Mouse (Mus musculus): ENCODE measurements around the gene Snx21. TPM values are rescaled to one million over a fixed set of nuclear protein-coding genes. Genes with fewer than 3 reads are reported as not detected.
A peak's percentile ranks its signal among the peaks of the same experiment; 100 is the strongest.

Snx21 gene
- polyA plus RNA-seq, 1 experiment from 2014 or later, result 10.4 TPM

- Histone ChIP-seq H3K27ac (ENCODE audit: low read depth, low read length) (no peak overlapping the region), H3K36me3 (ENCODE audit: control insufficient read depth, insufficient read depth, low read length) (peaks cover 20% of the 10 kb centered on the region; the same call in 1 of the 2 replicates), H3K9me3 (ENCODE audit: control insufficient read depth, low read length) (no peaks in the 10 kb centered on the region), H3K4me3 (ENCODE audit: low read depth, low read length) (no peak overlapping the region), H3K4me1 (ENCODE audit: control insufficient read depth, insufficient read depth, low read length) (peaks cover 7% of the 10 kb centered on the region), H3K27me3 (ENCODE audit: control insufficient read depth, insufficient read depth, low read length) (no peaks in the 10 kb centered on the region), H3K9ac (ENCODE audit: low read length) (no peak overlapping the region), H3K4me2 (no peak overlapping the region)
- ATAC-seq (ENCODE audit: low FRiP score) (no peak), DNase-seq (ENCODE audit: low spot score, missing footprints) (no peak)
- WGBS, result 75% methylated on average over 3 of the region's 3 CpGs
Observed at GRCm38 (mm10) chr2:164765841-164766240, 19.8 kb upstream of the Snx21 start.

DNA sequence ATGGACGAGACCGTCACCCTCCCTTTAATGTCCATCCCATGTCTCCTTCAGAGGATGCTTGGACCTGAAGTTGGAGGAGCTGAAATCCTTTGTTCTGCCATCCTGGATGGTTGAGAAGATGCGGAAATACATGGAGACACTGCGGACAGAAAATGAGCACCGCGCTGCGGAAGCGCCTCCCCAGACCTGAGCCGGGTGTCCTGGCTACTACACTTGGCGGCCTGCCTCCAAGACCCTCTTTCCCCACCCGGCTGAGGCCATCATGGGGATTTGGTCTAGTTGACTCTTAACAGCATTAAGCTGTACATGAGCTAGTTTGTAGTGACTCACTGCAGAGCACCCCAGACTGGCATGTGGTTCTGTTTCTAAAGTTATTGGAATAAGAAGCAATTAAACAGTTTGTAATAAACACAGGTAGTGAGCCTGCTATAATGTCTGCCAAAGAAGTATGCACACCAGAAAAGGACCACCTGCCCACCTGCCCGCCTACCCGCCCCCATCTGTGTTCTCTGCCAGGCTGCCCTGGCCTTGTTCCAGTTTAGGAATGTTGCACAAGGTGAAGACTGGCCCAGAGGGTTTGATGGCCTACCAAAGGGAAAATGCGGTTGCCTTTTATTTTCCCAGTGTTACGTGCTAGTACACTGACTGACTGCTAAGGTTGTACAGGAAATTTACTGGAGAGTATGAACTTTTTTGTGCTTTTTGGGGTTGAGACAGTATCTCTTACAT, 17.6 kb upstream of the Snx21 start:
- ATAC-seq (ENCODE audit: low FRiP score) (no peak), DNase-seq (ENCODE audit: low spot score, missing footprints) (no peak)
- Histone ChIP-seq H3K9me3 (ENCODE audit: control insufficient read depth, low read length) (no peaks in the 10 kb centered on the region), H3K27me3 (ENCODE audit: control insufficient read depth, insufficient read depth, low read length) (no peaks in the 10 kb centered on the region), H3K9ac (ENCODE audit: low read length) (no peak overlapping the region), H3K36me3 (ENCODE audit: control insufficient read depth, insufficient read depth, low read length) (peaks cover 24% of the 10 kb centered on the region), H3K4me3 (ENCODE audit: low read depth, low read length) (no peak overlapping the region), H3K4me2 (no peak overlapping the region), H3K4me1 (ENCODE audit: control insufficient read depth, insufficient read depth, low read length) (peaks cover 20% of the 10 kb centered on the region), H3K27ac (ENCODE audit: low read depth, low read length) (no peak overlapping the region)
- 96% methylated on average over 15 of the region's 15 CpGs for WGBS

- peak within 1 kb of the TSS; percentile 94 for H3K9ac ChIP-seq (ENCODE audit: low read length)
- DNase-seq (ENCODE audit: low spot score, missing footprints) (peak; percentile 99), ATAC-seq (ENCODE audit: low FRiP score) (peak; percentile 99)
- peak within 1 kb of the TSS; percentile 83 for H3K4me2 ChIP-seq
- 3% methylated on average over 53 of the region's 53 CpGs for WGBS
- H3K9me3 ChIP-seq (ENCODE audit: control insufficient read depth, low read length), result no peaks in the 10 kb centered on the region
- H3K27ac ChIP-seq (ENCODE audit: low read depth, low read length), result peak within 1 kb of the TSS; percentile 2; the same call in 1 of the 2 replicates
- H3K4me3 ChIP-seq (ENCODE audit: low read depth, low read length), result peak within 1 kb of the TSS; percentile 96
- peaks cover 20% of the 10 kb centered on the region for H3K4me1 ChIP-seq (ENCODE audit: control insufficient read depth, insufficient read depth, low read length)
- H3K27me3 ChIP-seq (ENCODE audit: control insufficient read depth, insufficient read depth, low read length), result no peaks in the 10 kb centered on the region
- peaks cover 24% of the 10 kb centered on the region for H3K36me3 ChIP-seq (ENCODE audit: control insufficient read depth, insufficient read depth, low read length)
Observed at GRCm38 (mm10) chr2:164769258-164770037, 16.2 kb upstream of the Snx21 start, which contains the start of gene Ube2c. Gene Ube2c, plus strand, starts transcription at chr2:164769898.

GRCm38 (mm10) chr2:164770279-164770678, 15.3 kb upstream of the Snx21 start:
- DNase-seq (ENCODE audit: low spot score, missing footprints), result peak; percentile 91
- no peak for ATAC-seq (ENCODE audit: low FRiP score)
- Histone ChIP-seq H3K4me1 (ENCODE audit: control insufficient read depth, insufficient read depth, low read length) (peaks cover 20% of the 10 kb centered on the region), H3K27ac (ENCODE audit: low read depth, low read length) (no peak overlapping the region; the same call in 1 of the 2 replicates), H3K4me2 (peak overlapping the region; percentile 83), H3K27me3 (ENCODE audit: control insufficient read depth, insufficient read depth, low read length) (no peaks in the 10 kb centered on the region), H3K4me3 (ENCODE audit: low read depth, low read length) (peak overlapping the region; percentile 96), H3K9me3 (ENCODE audit: control insufficient read depth, low read length) (no peaks in the 10 kb centered on the region), H3K9ac (ENCODE audit: low read length) (peak overlapping the region; percentile 94), H3K36me3 (ENCODE audit: control insufficient read depth, insufficient read depth, low read length) (peaks cover 22% of the 10 kb centered on the region)
- 6% methylated on average over 15 of the region's 15 CpGs for WGBS

- Histone ChIP-seq H3K27me3 (ENCODE audit: control insufficient read depth, insufficient read depth, low read length) (no peaks in the 10 kb centered on the region), H3K4me1 (ENCODE audit: control insufficient read depth, insufficient read depth, low read length) (peaks cover 20% of the 10 kb centered on the region), H3K27ac (ENCODE audit: low read depth, low read length) (no peak overlapping the region), H3K36me3 (ENCODE audit: control insufficient read depth, insufficient read depth, low read length) (peaks cover 19% of the 10 kb centered on the region), H3K4me2 (peak overlapping the region; percentile 83), H3K9ac (ENCODE audit: low read length) (peak overlapping the region; percentile 94), H3K4me3 (ENCODE audit: low read depth, low read length) (peak overlapping the region; percentile 96), H3K9me3 (ENCODE audit: control insufficient read depth, low read length) (no peaks in the 10 kb centered on the region)
- ATAC-seq (ENCODE audit: low FRiP score) (no peak), DNase-seq (ENCODE audit: low spot score, missing footprints) (no peak)
- WGBS, result 88% methylated on average over 8 of the region's 8 CpGs
Observed at GRCm38 (mm10) chr2:164771123-164771522, 14.5 kb upstream of the Snx21 start.

DNA sequence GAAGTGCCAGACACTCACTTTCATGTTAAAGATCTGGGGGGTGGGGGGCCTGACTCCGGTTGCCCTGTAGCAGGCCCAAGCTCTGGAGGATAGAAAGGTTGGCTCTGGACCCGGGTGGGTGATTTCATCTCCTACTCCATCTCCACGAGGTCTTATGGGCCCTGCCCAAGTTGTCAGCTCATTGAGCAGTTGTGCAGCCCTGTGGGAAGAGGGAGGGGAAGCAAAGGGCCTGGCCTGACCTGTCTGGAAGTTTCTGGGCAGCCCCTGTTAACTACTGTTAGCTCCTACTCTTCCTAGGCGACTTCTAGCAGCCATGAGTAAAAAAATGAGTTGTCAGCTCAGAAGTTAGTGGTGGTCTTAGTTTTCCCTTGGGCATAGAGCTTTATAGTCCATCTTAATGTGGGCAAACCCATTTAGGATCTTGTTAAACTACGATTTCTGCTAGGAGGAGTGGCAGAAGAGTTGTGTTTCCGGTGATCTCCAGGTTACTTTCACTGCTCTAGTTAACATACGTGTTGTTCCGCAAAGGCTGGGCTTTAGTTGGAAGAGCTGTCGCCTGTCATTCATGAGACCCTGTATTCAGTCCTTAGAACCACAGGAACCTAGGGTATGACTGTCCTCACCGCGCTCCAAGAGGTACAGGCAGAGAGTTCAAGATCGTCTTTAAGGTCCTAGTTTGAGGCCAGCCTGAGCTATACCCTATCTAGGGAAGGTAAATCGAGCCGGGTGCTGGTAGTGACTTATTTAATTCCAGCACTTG, 12.2 kb upstream of the Snx21 start:
- no peak overlapping the region for H3K9ac ChIP-seq (ENCODE audit: low read length)
- H3K36me3 ChIP-seq (ENCODE audit: control insufficient read depth, insufficient read depth, low read length), result peaks cover 12% of the 10 kb centered on the region
- WGBS, result 77% methylated on average over 14 of the region's 14 CpGs
- no peak for ATAC-seq (ENCODE audit: low FRiP score)
- H3K4me3 ChIP-seq (ENCODE audit: low read depth, low read length), result no peak overlapping the region
- peaks cover 20% of the 10 kb centered on the region for H3K4me1 ChIP-seq (ENCODE audit: control insufficient read depth, insufficient read depth, low read length)
- H3K4me2 ChIP-seq, result no peak overlapping the region
- no peak for DNase-seq (ENCODE audit: low spot score, missing footprints)
- H3K9me3 ChIP-seq (ENCODE audit: control insufficient read depth, low read length), result no peaks in the 10 kb centered on the region
- no peaks in the 10 kb centered on the region for H3K27me3 ChIP-seq (ENCODE audit: control insufficient read depth, insufficient read depth, low read length)
- H3K27ac ChIP-seq (ENCODE audit: low read depth, low read length), result no peak overlapping the region

GRCm38 (mm10) chr2:164773989-164774364, 11.6 kb upstream of the Snx21 start:
- no peak overlapping the region for H3K9ac ChIP-seq (ENCODE audit: low read length)
- no peaks in the 10 kb centered on the region for H3K27me3 ChIP-seq (ENCODE audit: control insufficient read depth, insufficient read depth, low read length)
- peaks cover 12% of the 10 kb centered on the region for H3K36me3 ChIP-seq (ENCODE audit: control insufficient read depth, insufficient read depth, low read length)
- no peaks in the 10 kb centered on the region for H3K9me3 ChIP-seq (ENCODE audit: control insufficient read depth, low read length)
- H3K27ac ChIP-seq (ENCODE audit: low read depth, low read length), result no peak overlapping the region
- DNase-seq (ENCODE audit: low spot score, missing footprints) (no peak), ATAC-seq (ENCODE audit: low FRiP score) (no peak)
- WGBS, result 90% methylated on average over 5 of the region's 5 CpGs
- H3K4me2 ChIP-seq, result no peak overlapping the region
- peaks cover 20% of the 10 kb centered on the region for H3K4me1 ChIP-seq (ENCODE audit: control insufficient read depth, insufficient read depth, low read length)
- no peak overlapping the region for H3K4me3 ChIP-seq (ENCODE audit: low read depth, low read length)

GRCm38 (mm10) chr2:164776130-164776529, 9.5 kb upstream of the Snx21 start:
- H3K4me1 ChIP-seq (ENCODE audit: control insufficient read depth, insufficient read depth, low read length), result peaks cover 10% of the 10 kb centered on the region
- H3K4me3 ChIP-seq (ENCODE audit: low read depth, low read length), result no peak overlapping the region
- peaks cover 12% of the 10 kb centered on the region for H3K36me3 ChIP-seq (ENCODE audit: control insufficient read depth, insufficient read depth, low read length)
- H3K27me3 ChIP-seq (ENCODE audit: control insufficient read depth, insufficient read depth, low read length), result no peaks in the 10 kb centered on the region
- DNase-seq (ENCODE audit: low spot score, missing footprints), result no peak
- ATAC-seq (ENCODE audit: low FRiP score), result no peak
- WGBS, result 89% methylated on average over 6 of the region's 6 CpGs
- H3K9me3 ChIP-seq (ENCODE audit: control insufficient read depth, low read length), result no peaks in the 10 kb centered on the region
- H3K27ac ChIP-seq (ENCODE audit: low read depth, low read length), result no peak overlapping the region
- no peak overlapping the region for H3K4me2 ChIP-seq
- H3K9ac ChIP-seq (ENCODE audit: low read length), result no peak overlapping the region

Data from midbrain, embryonic 11.5 days (tissue).